Mouse (Mus musculus) MEL (cell line): Measurements from ENCODE around the gene Gipc2. TPM values are rescaled to one million over a fixed set of nuclear protein-coding genes. Genes with fewer than 3 reads are reported as not detected.

Experiments used
- DNase-seq: peaks from one replicate; pipeline ENCODE4 v3.0.0; 2011; ENCODE audit warnings: low read depth, low spot score
- H3K27ac ChIP-seq: 2 replicates; pipeline ENCODE4 v1.5.1; 2012; ENCODE audit warnings: low read depth, mild to moderate bottlenecking, control low read depth, low read length, moderate library complexity; ENCODE audit not compliant: control insufficient read depth
- H3K27me3 ChIP-seq, 2 experiments: fragments of 150-350 bp in 1 of 2; sonication (generic) in 1 of 2; 2 replicates each; pipeline ENCODE4 v1.6.1; 2012; ENCODE audit warnings: low read length in 2 of 2, mild to moderate bottlenecking in 2 of 2, improper control_type of control experiment in 1 of 2, moderate library complexity in 1 of 2; ENCODE audit not compliant: insufficient read depth in 2 of 2, control insufficient read depth in 1 of 2
- H3K36me3 ChIP-seq, 2 experiments: 2 replicates each; pipeline ENCODE4 v1.6.1; 2012 to 2014; ENCODE audit warnings: low read length in 2 of 2, improper control_type of control experiment in 1 of 2, inconsistent platforms in 1 of 2, mild to moderate bottlenecking in 1 of 2; ENCODE audit not compliant: insufficient read depth in 2 of 2, control insufficient read depth in 1 of 2
- H3K4me1 ChIP-seq, 2 experiments: fragments of 150-350 bp in 1 of 2; sonication (generic) in 1 of 2; 2 replicates each; pipeline ENCODE4 v1.6.1; 2012; ENCODE audit warnings: low read length in 2 of 2, improper control_type of control experiment in 1 of 2, mild to moderate bottlenecking in 1 of 2; ENCODE audit not compliant: insufficient read depth in 2 of 2, control insufficient read depth in 1 of 2
- H3K4me3 ChIP-seq, 2 experiments: fragments of 150-350 bp in 1 of 2; sonication (generic) in 1 of 2; 2 replicates each; pipeline ENCODE4 v1.5.1; 2012; ENCODE audit warnings: low read depth in 2 of 2, low read length in 2 of 2, mild to moderate bottlenecking in 2 of 2, moderate library complexity in 2 of 2, control low read depth in 1 of 2, improper control_type of control experiment in 1 of 2; ENCODE audit not compliant: control insufficient read depth in 1 of 2, insufficient read depth in 1 of 2
- H3K79me2 ChIP-seq: 2 replicates; pipeline ENCODE4 v1.6.1; 2012; ENCODE audit warnings: mild to moderate bottlenecking, low read length, moderate library complexity; ENCODE audit not compliant: control insufficient read depth, poor library complexity, insufficient read depth
- H3K9ac ChIP-seq: 2 replicates; pipeline ENCODE4 v1.6.1; 2012; ENCODE audit warnings: low read depth, mild to moderate bottlenecking, control low read depth, low read length, moderate library complexity; ENCODE audit not compliant: control insufficient read depth, poor library complexity, severe bottlenecking
- H3K9me3 ChIP-seq: fragments of 150-350 bp; sonication (generic); replicated peaks from 2 replicates; pipeline ENCODE4 v1.6.1; 2012; ENCODE audit warnings: mild to moderate bottlenecking, low read length, improper control_type of control experiment, moderate library complexity; ENCODE audit not compliant: insufficient read depth
- BHLHE40 ChIP-seq: IDR thresholded peaks from 2 replicates; pipeline ENCODE4 v1.6.1; 2012; ENCODE audit warnings: low read depth, mild to moderate bottlenecking, inconsistent platforms, low read length, improper control_type of control experiment, borderline replicate concordance
- EP300 ChIP-seq, 2 experiments: IDR thresholded peaks; 2 replicates each; pipeline ENCODE4 v1.6.1; 2011; ENCODE audit warnings: improper control_type of control experiment in 2 of 2, low read length in 2 of 2, low read depth in 1 of 2, mild to moderate bottlenecking in 1 of 2
- GABPA ChIP-seq: IDR thresholded peaks from 2 replicates; pipeline ENCODE4 v1.6.1; 2012; ENCODE audit warnings: low read depth, mild to moderate bottlenecking, inconsistent platforms, low read length, improper control_type of control experiment, moderate library complexity
- GATA1 ChIP-seq: IDR thresholded peaks from 2 replicates; pipeline ENCODE4 v1.6.1; 2011; ENCODE audit warnings: low read depth, low read length, improper control_type of control experiment
- HCFC1 ChIP-seq: IDR thresholded peaks from 2 replicates; pipeline ENCODE4 v1.6.1; 2012; ENCODE audit warnings: low read depth, mild to moderate bottlenecking, inconsistent platforms, low read length, improper control_type of control experiment, moderate library complexity
- JUND ChIP-seq: IDR thresholded peaks from 2 replicates; pipeline ENCODE4 v1.6.1; 2011; ENCODE audit warnings: low read depth, mild to moderate bottlenecking, improper control_type of control experiment, low read length
- KAT2A ChIP-seq: conservative IDR thresholded peaks from 2 replicates; pipeline ENCODE4 v1.6.1; 2012; ENCODE audit warnings: low read depth, low read length, improper control_type of control experiment, inconsistent platforms
- MAFK ChIP-seq: IDR thresholded peaks from 2 replicates; pipeline ENCODE4 v1.6.1; 2011; ENCODE audit warnings: low read depth, mild to moderate bottlenecking, low read length, improper control_type of control experiment, borderline replicate concordance
- MAX ChIP-seq: IDR thresholded peaks from 2 replicates; pipeline ENCODE4 v1.6.1; 2011; ENCODE audit warnings: low read length, improper control_type of control experiment
- MAZ ChIP-seq: IDR thresholded peaks from 2 replicates; pipeline ENCODE4 v1.6.1; 2012; ENCODE audit warnings: low read depth, mild to moderate bottlenecking, inconsistent platforms, low read length, improper control_type of control experiment
- MYB ChIP-seq: IDR thresholded peaks from 2 replicates; pipeline ENCODE4 v1.6.1; 2011; ENCODE audit warnings: mild to moderate bottlenecking, low read depth, low read length, improper control_type of control experiment
- MYC ChIP-seq: IDR thresholded peaks from 2 replicates; pipeline ENCODE4 v1.6.1; 2011; ENCODE audit warnings: low read depth, mild to moderate bottlenecking, low read length, improper control_type of control experiment, moderate library complexity
- NELFE ChIP-seq: IDR thresholded peaks from 2 replicates; pipeline ENCODE4 v1.6.1; 2011; ENCODE audit warnings: low read depth, low read length, improper control_type of control experiment
- POLR2A ChIP-seq, 2 experiments: IDR thresholded peaks; 2 replicates each; pipeline ENCODE4 v1.6.1; 2011 to 2012; ENCODE audit warnings: low read length in 2 of 2, mild to moderate bottlenecking in 2 of 2, control low read depth in 1 of 2, improper control_type of control experiment in 1 of 2, low read depth in 1 of 2, moderate library complexity in 1 of 2; ENCODE audit not compliant: control insufficient read depth in 1 of 2, insufficient read depth in 1 of 2, poor library complexity in 1 of 2
- POLR2AphosphoS2 ChIP-seq: IDR thresholded peaks from 2 replicates; pipeline ENCODE4 v1.6.1; 2011; ENCODE audit warnings: low read length, improper control_type of control experiment
- POLR2AphosphoS5 ChIP-seq: IDR thresholded peaks from 2 replicates; pipeline ENCODE4 v1.6.1; 2012; ENCODE audit warnings: low read depth, borderline replicate concordance, mild to moderate bottlenecking, inconsistent platforms, low read length, moderate library complexity, mixed read lengths
- RAD21 ChIP-seq: IDR thresholded peaks from 2 replicates; pipeline ENCODE4 v1.6.1; 2011; ENCODE audit warnings: mild to moderate bottlenecking, low read depth, low read length, improper control_type of control experiment
- SIN3A ChIP-seq: IDR thresholded peaks from 2 replicates; pipeline ENCODE4 v1.6.1; 2012; ENCODE audit warnings: low read length, improper control_type of control experiment, inconsistent platforms
- SMC3 ChIP-seq: IDR thresholded peaks from 2 replicates; pipeline ENCODE4 v1.6.1; 2011; ENCODE audit warnings: low read depth, low read length, improper control_type of control experiment
- TBP ChIP-seq: IDR thresholded peaks from 2 replicates; pipeline ENCODE4 v1.8.0; 2011; ENCODE audit warnings: low read depth, low read length, improper control_type of control experiment
- TCF12 ChIP-seq: IDR thresholded peaks from 2 replicates; pipeline ENCODE4 v1.6.1; 2014; ENCODE audit warnings: low read depth, mild to moderate bottlenecking, inconsistent platforms, low read length, improper control_type of control experiment, moderate library complexity
- UBTF ChIP-seq: IDR thresholded peaks from 2 replicates; pipeline ENCODE4 v1.6.1; 2012; ENCODE audit warnings: low read depth, mild to moderate bottlenecking, inconsistent platforms, low read length, improper control_type of control experiment, moderate library complexity, borderline replicate concordance; ENCODE audit not compliant: insufficient read depth
- USF1 ChIP-seq: IDR thresholded peaks from 2 replicates; pipeline ENCODE4 v1.6.1; 2014; ENCODE audit warnings: low read depth, mild to moderate bottlenecking, inconsistent platforms, low read length, improper control_type of control experiment, moderate library complexity
- USF2 ChIP-seq, 2 experiments: IDR thresholded peaks; 2 replicates each; pipeline ENCODE4 v1.6.1; 2011 to 2012; ENCODE audit warnings: improper control_type of control experiment in 2 of 2, low read length in 2 of 2, borderline replicate concordance in 1 of 2, inconsistent platforms in 1 of 2, low read depth in 1 of 2, mild to moderate bottlenecking in 1 of 2; ENCODE audit not compliant: insufficient read depth in 1 of 2
- ZC3H11A ChIP-seq: IDR thresholded peaks from 2 replicates; pipeline ENCODE4 v1.6.1; 2012; ENCODE audit warnings: low read depth, mild to moderate bottlenecking, inconsistent platforms, low read length, improper control_type of control experiment
- ZKSCAN1 ChIP-seq: IDR thresholded peaks from 2 replicates; pipeline ENCODE4 v1.6.1; 2012; ENCODE audit warnings: low read depth, mild to moderate bottlenecking, inconsistent platforms, low read length, improper control_type of control experiment, moderate library complexity
- polyA plus RNA-seq, 2 experiments: library from polyadenylated mRNA; stranded (reverse) in 1 of 2; unstranded in 1 of 2; fragments of >175 nt in 1 of 2; fragments of >200 nt in 1 of 2; gene quantifications; 2 replicates each; pipeline versions ENCODE4 v1.2.1 to v1.2.4; 2012; ENCODE audit warnings: low replicate concordance in 2 of 2, low read depth in 1 of 2; ENCODE audit not compliant: insufficient read length in 2 of 2, insufficient read depth in 1 of 2, missing spikeins in 1 of 2
- total RNA-seq: library from RNA; depleted of rRNA; stranded (reverse); fragments of 300-350 nt; gene quantifications from 2 replicates; pipeline ENCODE4 v1.2.3, GENCODE M21; 2012

Gipc2 gene
- total and polyA plus RNA-seq, 3 experiments, result 0.27 to 0.78 TPM; not detected in 1

DNA sequence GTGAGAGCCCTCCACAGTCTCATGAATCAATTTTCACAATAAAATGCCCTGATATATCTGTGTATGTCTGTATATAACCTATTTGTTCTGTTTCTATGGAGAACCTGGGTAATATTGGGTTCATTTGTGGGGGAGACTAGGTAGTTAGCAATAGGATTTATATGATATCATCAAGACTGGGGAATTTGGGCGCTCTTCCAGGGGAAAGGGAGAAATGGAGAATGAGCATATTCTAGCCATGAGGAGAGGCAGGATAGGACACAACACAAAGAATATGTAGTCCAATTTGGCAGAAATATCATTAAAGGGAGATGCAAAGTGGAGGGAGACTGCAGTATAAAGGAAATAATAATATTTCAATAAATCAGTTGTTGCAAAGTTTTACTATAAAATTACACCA is 97.7 kb downstream of the Gipc2 start:
- Histone ChIP-seq H3K27ac (no peak overlapping the region), H3K79me2 (no peaks in the 10 kb centered on the region), H3K4me3 (no peak overlapping the region), H3K4me1 (no peaks in the 10 kb centered on the region), H3K9ac (no peak overlapping the region), H3K36me3 (no peaks in the 10 kb centered on the region), H3K27me3 (peaks cover 4 to 10% of the 10 kb centered on the region in 2 experiments; a peak in 3 of 4 replicates), H3K9me3 (no peaks in the 10 kb centered on the region)
- TF ChIP-seq TCF12 (no peak), USF2 (IDR thresholded peaks at IDR 0.05; ENCODE audit: borderline replicate concordance in 1 of 2, insufficient read depth in 1 of 2, low read depth in 1 of 2, low read length in 2 of 2) (no peak), USF1 (no peak), UBTF (no peak), POLR2A (IDR thresholded peaks at IDR 0.05; ENCODE audit: control insufficient read depth in 1 of 2, insufficient read depth in 1 of 2, low read depth in 1 of 2, low read length in 2 of 2, poor library complexity in 1 of 2) (no peak), MAX (no peak), MYC (no peak), MAFK (no peak), NELFE (no peak), RAD21 (no peak), BHLHE40 (no peak), GABPA (no peak), POLR2AphosphoS2 (no peak), TBP (no peak)
- no peak for DNase-seq

DNA sequence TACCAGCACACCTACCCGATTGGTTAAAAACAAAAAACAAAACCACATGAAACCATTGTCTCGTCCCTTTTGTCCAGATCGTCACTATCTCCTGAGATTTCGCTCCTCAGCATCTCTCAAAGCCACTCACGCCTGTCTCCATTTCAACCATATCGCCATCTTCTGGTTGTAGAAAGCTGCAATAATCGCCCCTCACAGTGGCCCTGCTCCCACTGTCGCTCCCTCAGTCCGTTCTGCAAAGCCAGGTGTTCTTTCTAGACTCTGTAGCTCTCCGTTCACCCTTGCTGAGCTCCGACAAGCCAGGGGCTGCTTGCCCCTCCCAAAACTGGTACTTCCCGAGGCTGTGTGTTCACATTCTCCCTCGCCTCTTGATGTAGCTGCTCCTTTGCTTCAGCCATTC is 99.3 kb downstream of the Gipc2 start:
- H3K36me3 ChIP-seq, result no peaks in the 10 kb centered on the region
- H3K79me2 ChIP-seq, result no peaks in the 10 kb centered on the region
- no peaks in the 10 kb centered on the region for H3K9me3 ChIP-seq
- H3K27ac ChIP-seq, result no peak overlapping the region
- TF ChIP-seq JUND (no peak), HCFC1 (no peak), SMC3 (no peak), TCF12 (no peak), ZC3H11A (no peak), MYB (no peak), RAD21 (no peak), GATA1 (no peak), POLR2AphosphoS5 (no peak), ZKSCAN1 (no peak), MAX (no peak), MAZ (no peak), EP300 (IDR thresholded peaks at IDR 0.05; ENCODE audit: low read depth in 1 of 2, low read length in 2 of 2) (no peak), SIN3A (no peak), KAT2A (no peak), BHLHE40 (no peak), NELFE (no peak)
- DNase-seq, result no peak
- no peak overlapping the region for H3K9ac ChIP-seq
- H3K4me3 ChIP-seq, result no peak overlapping the region
- H3K27me3 ChIP-seq, result peaks cover 5 to 10% of the 10 kb centered on the region in 2 experiments
- no peaks in the 10 kb centered on the region for H3K4me1 ChIP-seq
